Mouse (Mus musculus): ENCODE data around the gene 3110040M04Rik. TPM values are rescaled to one million over a fixed set of nuclear protein-coding genes. Genes with fewer than 3 reads are reported as not detected.
"Not testable (repeated sequence)": the region's sequence is repeated elsewhere in the genome, so short reads cannot be mapped to it uniquely, and the experiment has no call there.

3110040M04Rik gene
- not detected in 2 replicates for polyA plus RNA-seq (2015; fragmentation: Nextera tagmentation; extraction: Ambion mirVana)

DNA sequence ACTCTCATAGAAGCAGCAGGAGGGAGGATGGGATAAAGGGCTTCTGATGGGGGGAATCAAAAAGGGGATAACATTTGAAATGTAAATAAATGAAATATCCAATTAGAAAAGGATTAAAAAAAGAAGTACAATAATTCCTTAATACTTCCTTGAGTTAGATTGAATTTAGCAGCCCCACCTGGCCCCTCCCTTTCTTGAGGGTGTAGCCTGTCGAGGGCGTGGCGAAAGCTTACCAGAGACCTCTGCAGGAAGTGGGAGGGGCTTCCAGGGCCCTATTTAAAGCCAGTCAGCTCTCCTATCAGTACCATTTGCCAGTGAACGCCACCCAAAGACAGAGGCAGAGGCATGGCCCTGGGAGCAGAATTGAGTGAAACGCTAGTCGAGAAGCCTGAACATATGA, at the start of gene 3110040M04Rik:
3110040M04Rik (plus strand) TSS at position 304 of the 400 bp plus-strand sequence.
- not testable (repeated sequence) for H3K9ac ChIP-seq; H3K4me2 ChIP-seq; H3K9me3 ChIP-seq; H3K36me3 ChIP-seq; H3K27ac ChIP-seq (replicated peaks); H3K4me1 ChIP-seq (replicated peaks); ATAC-seq (ENCODE audit: low FRiP score, low read depth); H3K27me3 ChIP-seq; H3K4me3 ChIP-seq
- WGBS, result no CpG with 5 or more reads among the region's 6 CpGs

DNA sequence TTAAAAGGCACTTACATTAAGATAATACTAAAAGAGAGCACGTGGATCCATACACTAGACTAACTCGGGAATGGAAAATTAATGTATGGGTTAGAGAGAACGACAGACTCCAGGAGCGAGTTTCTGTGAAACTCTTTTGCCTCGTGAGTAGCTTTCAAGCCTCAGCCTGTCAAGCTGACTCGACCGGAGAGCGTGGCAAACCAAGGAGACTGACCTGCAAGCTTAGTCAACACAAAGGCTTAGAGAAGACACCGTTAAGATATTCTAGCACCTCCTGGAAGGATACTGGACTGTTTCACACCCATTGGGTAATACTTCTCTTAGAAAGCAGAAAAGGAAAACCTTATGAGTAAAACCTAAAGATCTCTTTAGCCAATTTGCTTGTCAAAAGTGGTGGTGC, 49.8 kb upstream of the 3110040M04Rik start:
- H3K4me2 ChIP-seq; H3K27me3 ChIP-seq; ATAC-seq (ENCODE audit: low FRiP score, low read depth); H3K4me3 ChIP-seq; H3K9me3 ChIP-seq; H3K4me1 ChIP-seq (replicated peaks); H3K27ac ChIP-seq (replicated peaks); H3K36me3 ChIP-seq; H3K9ac ChIP-seq: not testable (repeated sequence)
- 95% methylated on average over 9 of the region's 9 CpGs for WGBS

DNA sequence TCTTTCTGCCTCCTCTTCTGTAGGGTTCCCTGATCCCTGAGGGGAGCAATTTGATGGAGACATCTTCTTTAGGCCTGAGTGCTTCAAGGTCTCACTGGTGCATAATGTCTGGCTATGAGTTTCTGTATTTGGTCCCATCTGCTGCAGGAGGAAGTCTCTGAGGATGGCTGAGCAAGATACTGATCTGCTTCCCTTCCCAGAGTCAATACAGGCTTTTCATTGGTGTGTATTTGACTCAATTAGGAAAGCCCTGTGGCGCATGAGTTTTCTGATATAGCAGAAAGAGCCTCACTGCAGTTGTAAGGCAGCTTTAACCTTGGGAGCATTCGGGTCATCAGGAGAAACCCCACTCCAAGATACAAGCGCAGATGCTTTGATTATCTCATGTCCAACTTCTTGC, 47.8 kb upstream of the 3110040M04Rik start:
- no peaks in the 10 kb centered on the region; the same call in 1 of the 2 replicates for H3K4me1 ChIP-seq (replicated peaks)
- H3K9me3 ChIP-seq, result no peaks in the 10 kb centered on the region
- H3K9ac ChIP-seq, result no peak overlapping the region
- no peak overlapping the region for H3K27ac ChIP-seq (replicated peaks)
- H3K27me3 ChIP-seq, result no peaks in the 10 kb centered on the region
- H3K4me3 ChIP-seq, result no peak overlapping the region
- no peaks in the 10 kb centered on the region for H3K36me3 ChIP-seq
- no peak for ATAC-seq (ENCODE audit: low FRiP score, low read depth)
- no peak overlapping the region for H3K4me2 ChIP-seq
- 91% methylated on average over 3 of the region's 3 CpGs for WGBS

DNA sequence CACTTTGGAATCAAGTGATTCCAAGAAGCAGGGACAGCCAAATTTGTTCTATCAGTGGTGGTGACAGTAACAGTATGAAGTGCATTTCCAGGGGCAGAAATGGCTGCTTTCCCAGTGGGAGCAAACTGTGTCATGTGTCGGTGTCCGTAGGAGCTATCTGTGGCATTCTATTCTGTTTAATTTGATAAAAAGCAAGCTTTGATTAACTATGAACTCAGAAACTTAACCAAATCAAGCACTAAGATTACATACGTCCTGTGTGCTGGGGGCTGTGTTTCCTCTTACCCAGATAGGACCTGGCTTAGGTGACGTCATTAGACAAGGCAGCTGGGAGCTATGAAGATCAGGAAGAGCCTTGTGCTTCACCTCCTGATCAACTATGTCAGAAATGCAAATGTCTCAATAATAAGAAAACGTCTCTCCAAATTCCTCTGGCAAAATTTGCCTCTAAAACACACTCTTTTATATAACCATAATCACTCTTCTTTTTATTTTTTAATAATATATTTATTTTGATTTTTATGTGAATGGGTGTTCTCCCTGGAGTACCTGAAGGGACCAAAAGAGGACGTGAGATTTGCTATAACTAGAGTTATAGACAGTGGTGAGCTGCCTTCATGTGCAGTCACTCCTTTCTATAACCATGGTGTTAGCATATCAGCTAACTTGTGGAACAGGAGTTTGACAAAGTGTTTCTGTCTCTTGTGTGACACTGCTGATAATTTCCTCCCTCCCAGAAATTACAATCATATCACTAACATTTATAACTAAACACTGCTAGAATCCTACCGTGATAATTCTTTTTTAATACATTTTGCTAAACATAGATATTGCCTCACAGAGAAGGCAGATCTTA, 46.9 kb upstream of the 3110040M04Rik start:
- no peak overlapping the region for H3K4me3 ChIP-seq
- H3K4me1 ChIP-seq (replicated peaks), result no peaks in the 10 kb centered on the region; the same call in 1 of the 2 replicates
- no peaks in the 10 kb centered on the region for H3K27me3 ChIP-seq
- no peaks in the 10 kb centered on the region for H3K9me3 ChIP-seq
- no peak overlapping the region for H3K4me2 ChIP-seq
- no peaks in the 10 kb centered on the region for H3K36me3 ChIP-seq
- no peak overlapping the region for H3K27ac ChIP-seq (replicated peaks)
- ATAC-seq (ENCODE audit: low FRiP score, low read depth), result no peak
- WGBS, result 79% methylated on average over 7 of the region's 7 CpGs
- no peak overlapping the region for H3K9ac ChIP-seq

DNA sequence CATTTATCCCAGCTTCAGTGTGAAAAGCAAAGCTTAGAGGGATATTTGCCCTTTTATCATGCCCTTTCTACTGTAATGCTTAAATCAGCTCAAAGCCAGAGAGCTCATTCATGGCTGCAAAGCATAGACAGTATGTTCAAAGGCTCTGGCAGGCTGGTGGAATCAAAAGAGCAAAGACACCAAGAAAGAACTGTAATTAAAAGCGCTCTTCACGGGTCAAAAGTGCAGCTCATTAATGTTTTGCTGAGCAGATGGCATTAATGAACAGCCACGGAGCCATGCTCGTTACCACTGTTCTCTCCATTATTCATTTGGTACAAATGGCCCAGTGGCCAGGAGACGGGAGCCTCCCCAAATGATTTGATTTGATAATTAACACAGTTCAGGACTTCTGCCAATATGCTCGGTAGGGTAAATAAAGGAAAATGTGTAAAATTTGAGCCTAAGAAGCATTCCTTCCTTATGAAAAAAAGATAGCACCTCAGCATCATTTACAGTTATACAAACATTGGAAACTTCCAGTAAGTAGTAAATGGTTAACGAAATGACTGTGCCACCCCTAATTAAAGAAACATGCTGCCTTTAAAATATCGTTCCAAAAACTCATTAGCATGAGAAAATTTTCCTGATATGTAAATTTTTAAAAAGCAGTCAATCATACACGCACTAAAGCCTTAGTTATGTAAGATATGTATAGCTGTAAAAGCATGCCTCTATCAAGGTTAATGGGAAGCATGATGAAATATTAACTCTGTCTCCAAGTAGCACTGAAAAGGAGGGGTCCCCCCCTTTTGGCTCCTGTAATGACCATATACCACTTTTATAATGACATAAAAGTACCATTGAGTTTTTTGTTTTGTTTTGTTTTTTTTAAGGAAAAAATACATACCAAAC, 45.7 kb upstream of the 3110040M04Rik start:
- WGBS, result 31% methylated on average over 9 of the region's 9 CpGs

DNA sequence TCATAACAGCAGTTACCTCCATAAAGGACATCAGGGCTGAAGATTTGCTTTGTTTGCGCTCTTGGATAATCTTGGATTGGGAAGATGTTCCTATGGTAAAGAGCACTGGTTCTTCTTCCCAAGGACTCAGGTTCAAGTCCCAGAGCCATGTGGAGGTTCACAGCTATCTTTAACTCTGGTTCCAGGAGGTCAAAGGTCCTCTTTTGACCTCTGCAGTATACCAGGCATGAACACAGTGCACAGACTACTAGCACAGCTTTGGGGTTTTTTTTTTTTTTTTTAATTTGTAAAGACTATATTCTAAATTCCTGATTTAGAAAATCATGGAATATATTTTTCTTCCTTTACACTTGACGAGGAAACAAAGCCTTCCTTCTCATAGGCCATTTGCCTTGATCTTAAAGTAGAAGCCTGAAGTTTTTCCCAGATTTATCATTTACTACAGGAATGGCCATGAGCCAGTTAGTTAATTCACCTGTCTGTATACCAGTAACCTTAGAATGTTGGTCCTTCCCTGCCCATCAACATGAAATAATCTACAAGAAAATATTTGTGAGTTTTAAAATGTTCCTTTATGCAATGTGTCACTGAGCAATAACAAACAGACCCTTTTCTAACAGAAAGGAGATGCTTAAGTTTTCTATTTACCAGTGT, 44.9 kb upstream of the 3110040M04Rik start:
- H3K36me3 ChIP-seq, result no peaks in the 10 kb centered on the region
- WGBS, result 92% methylated on average over 2 of the region's 2 CpGs
- H3K27ac ChIP-seq (replicated peaks), result no peak overlapping the region
- H3K4me2 ChIP-seq, result no peak overlapping the region
- H3K4me1 ChIP-seq (replicated peaks), result no peaks in the 10 kb centered on the region; the same call in 1 of the 2 replicates
- H3K4me3 ChIP-seq, result no peak overlapping the region
- no peak overlapping the region for H3K9ac ChIP-seq
- no peaks in the 10 kb centered on the region for H3K27me3 ChIP-seq
- no peak for ATAC-seq (ENCODE audit: low FRiP score, low read depth)
- no peaks in the 10 kb centered on the region for H3K9me3 ChIP-seq

More for the DNA sequence above, 45.7 kb upstream of the 3110040M04Rik start:
- Histone ChIP-seq H3K36me3 (no peaks in the 10 kb centered on the region), H3K9me3 (no peaks in the 10 kb centered on the region), H3K4me3 (no peak overlapping the region), H3K27me3 (no peaks in the 10 kb centered on the region), H3K9ac (no peak overlapping the region), H3K4me2 (no peak overlapping the region), H3K27ac (replicated peaks) (no peak overlapping the region), H3K4me1 (replicated peaks) (no peaks in the 10 kb centered on the region; the same call in 1 of the 2 replicates)
- ATAC-seq (ENCODE audit: low FRiP score, low read depth), result peak; percentile 63; the same call in 1 of the 2 replicates

DNA sequence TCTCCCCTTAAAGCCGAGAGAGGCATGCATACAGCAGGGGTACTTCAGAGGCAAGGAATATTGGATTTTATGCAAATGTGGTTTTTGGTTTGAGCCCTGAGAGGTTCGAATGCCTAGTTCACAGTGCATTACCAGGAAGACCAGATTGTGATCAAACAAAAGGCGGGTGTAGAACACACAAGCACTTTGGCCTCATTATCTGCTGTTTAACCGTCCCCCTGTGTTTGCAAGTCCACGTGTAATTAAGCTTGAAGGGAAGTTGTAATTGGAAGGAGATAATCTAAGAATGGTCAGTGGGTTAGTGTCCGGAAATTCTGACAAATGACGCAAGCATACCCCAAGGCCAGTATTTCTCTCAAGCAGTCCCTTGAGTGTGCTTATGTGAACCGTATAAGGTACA, 37.9 kb upstream of the 3110040M04Rik start:
- Histone ChIP-seq H3K27ac (replicated peaks) (no peak overlapping the region), H3K4me1 (replicated peaks) (peaks cover 13% of the 10 kb centered on the region), H3K27me3 (no peaks in the 10 kb centered on the region), H3K4me2 (no peak overlapping the region), H3K9me3 (no peaks in the 10 kb centered on the region), H3K9ac (no peak overlapping the region), H3K4me3 (no peak overlapping the region), H3K36me3 (no peaks in the 10 kb centered on the region)
- no peak for ATAC-seq (ENCODE audit: low FRiP score, low read depth)
- WGBS, result 38% methylated on average over 8 of the region's 8 CpGs

DNA sequence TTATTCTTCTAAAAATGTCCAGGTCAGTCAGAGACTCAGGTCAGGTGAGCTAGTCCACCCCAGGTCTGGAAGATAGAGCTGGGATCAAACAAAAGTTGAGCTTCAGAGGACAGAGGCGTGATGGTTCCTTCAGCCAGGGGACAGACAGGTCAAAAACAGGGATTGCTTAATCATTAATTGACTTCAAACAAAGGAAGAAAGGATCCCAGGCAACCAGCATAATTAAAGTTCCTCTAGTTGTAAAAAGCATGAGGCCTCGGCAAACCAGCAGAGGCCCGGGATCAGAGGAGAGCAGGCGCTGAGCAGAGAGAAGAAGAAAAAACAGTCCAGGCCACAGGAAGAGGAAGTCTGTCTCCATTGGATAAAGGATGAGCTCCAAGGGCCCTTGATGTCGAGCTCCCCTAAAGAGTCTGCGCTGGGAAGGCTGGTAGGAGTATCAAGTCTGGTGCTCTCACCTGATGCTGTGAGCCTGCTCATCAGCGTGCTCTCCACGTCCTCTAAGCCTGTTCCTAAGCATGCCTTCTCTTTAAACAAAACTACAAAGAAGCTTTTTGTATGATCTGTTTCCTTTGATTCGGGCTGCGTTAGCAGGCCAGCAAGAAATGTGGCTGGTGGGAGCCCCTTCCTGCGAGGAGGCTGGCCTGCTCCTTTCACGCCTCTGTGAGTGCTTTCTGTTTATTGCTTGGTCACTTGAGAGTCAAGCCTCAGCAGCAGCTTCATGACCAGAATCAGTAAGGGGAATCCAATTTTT, 36.4 kb upstream of the 3110040M04Rik start:
- Histone ChIP-seq H3K36me3 (no peaks in the 10 kb centered on the region), H3K9me3 (no peaks in the 10 kb centered on the region), H3K9ac (no peak overlapping the region), H3K4me2 (no peak overlapping the region), H3K4me3 (no peak overlapping the region), H3K27me3 (no peaks in the 10 kb centered on the region), H3K27ac (replicated peaks) (no peak overlapping the region), H3K4me1 (replicated peaks) (peaks cover 13% of the 10 kb centered on the region)
- WGBS, result 18% methylated on average over 12 of the region's 12 CpGs
- ATAC-seq (ENCODE audit: low FRiP score, low read depth), result peak; percentile 76; the same call in 1 of the 2 replicates

DNA sequence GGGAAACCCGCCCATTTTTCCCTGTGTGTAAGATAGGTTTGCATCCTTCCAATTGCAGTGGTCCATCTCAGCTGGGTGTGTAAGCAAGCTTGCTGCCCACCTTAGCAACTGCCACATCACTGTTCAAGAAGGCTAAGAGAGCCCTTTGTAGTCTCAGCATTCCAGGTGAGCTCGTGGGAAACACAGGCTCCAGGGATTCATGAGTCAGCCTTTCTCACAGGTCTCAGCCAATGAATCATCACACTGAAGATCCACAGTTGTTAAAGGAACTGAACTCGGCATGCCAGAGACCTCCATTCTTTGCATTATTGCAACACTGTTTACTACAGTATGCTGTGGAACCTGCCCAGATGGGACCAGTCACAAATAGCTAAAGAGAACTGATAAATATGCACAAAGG, 35.3 kb upstream of the 3110040M04Rik start:
- Histone ChIP-seq H3K4me3 (no peak overlapping the region), H3K36me3 (no peaks in the 10 kb centered on the region), H3K9ac (no peak overlapping the region), H3K27ac (replicated peaks) (no peak overlapping the region), H3K27me3 (no peaks in the 10 kb centered on the region), H3K4me1 (replicated peaks) (peaks cover 13% of the 10 kb centered on the region), H3K9me3 (no peaks in the 10 kb centered on the region), H3K4me2 (no peak overlapping the region)
- WGBS, result 77% methylated on average over 3 of the region's 3 CpGs
- ATAC-seq (ENCODE audit: low FRiP score, low read depth), result no peak

DNA sequence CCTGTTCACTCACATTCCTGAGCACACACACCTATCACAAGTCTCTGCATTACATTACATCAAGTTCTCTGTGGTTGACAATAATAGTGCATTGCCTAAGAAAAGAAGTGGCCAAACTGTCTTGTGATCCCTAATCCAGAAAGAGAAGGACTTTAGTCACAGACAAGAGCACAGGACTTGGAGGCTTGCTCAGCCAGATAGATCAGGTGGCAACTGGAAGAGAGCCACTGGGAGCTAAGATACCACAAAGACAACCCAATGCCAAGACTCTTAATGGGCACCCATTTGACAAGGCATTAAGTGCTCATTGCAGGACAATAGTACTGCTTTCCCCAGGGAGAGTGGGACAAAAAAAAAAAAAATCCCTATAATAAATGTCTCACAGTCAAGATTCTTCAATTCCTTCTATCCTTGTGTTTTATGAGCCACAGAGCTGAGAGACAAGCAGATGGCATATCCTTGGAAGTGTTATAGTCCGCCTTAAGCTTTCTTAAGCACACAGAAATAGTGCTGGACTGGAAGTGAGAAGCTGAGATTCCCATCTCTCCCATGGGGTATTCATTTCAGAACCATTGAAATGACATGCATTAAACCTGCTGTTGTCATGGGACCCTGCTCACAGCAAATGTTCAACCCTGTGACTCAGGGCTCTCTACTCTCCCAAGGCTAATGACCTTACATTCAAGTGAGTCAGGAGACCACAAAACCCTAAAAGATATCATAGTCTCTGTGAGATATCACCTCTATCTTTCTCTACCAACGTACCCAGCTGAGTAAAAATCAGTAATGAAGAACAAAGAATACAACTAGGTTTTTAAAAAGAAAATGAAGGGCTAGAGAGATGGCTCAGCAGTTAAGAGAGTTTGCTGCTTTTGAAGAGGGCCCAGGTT, 32.1 kb upstream of the 3110040M04Rik start:
- H3K9ac ChIP-seq, result no peak overlapping the region
- no peak overlapping the region for H3K4me2 ChIP-seq
- no peaks in the 10 kb centered on the region for H3K9me3 ChIP-seq
- no peak overlapping the region for H3K4me3 ChIP-seq
- ATAC-seq (ENCODE audit: low FRiP score, low read depth), result no peak
- 80% methylated on average over 2 of the region's 2 CpGs for WGBS
- no peaks in the 10 kb centered on the region for H3K36me3 ChIP-seq
- H3K27ac ChIP-seq (replicated peaks), result no peak overlapping the region
- H3K4me1 ChIP-seq (replicated peaks), result peaks cover 13% of the 10 kb centered on the region
- H3K27me3 ChIP-seq, result no peaks in the 10 kb centered on the region
